Mouse (Mus musculus): ENCODE measurements around the gene Acads. TPM values are rescaled to one million over a fixed set of nuclear protein-coding genes. Genes with fewer than 3 reads are reported as not detected.
"Not testable (repeated sequence)": the region's sequence is repeated elsewhere in the genome, so short reads cannot be mapped to it uniquely, and the experiment has no call there.

The Acads gene
- polyA plus RNA-seq, 1 experiment, result 25.1 TPM

DNA sequence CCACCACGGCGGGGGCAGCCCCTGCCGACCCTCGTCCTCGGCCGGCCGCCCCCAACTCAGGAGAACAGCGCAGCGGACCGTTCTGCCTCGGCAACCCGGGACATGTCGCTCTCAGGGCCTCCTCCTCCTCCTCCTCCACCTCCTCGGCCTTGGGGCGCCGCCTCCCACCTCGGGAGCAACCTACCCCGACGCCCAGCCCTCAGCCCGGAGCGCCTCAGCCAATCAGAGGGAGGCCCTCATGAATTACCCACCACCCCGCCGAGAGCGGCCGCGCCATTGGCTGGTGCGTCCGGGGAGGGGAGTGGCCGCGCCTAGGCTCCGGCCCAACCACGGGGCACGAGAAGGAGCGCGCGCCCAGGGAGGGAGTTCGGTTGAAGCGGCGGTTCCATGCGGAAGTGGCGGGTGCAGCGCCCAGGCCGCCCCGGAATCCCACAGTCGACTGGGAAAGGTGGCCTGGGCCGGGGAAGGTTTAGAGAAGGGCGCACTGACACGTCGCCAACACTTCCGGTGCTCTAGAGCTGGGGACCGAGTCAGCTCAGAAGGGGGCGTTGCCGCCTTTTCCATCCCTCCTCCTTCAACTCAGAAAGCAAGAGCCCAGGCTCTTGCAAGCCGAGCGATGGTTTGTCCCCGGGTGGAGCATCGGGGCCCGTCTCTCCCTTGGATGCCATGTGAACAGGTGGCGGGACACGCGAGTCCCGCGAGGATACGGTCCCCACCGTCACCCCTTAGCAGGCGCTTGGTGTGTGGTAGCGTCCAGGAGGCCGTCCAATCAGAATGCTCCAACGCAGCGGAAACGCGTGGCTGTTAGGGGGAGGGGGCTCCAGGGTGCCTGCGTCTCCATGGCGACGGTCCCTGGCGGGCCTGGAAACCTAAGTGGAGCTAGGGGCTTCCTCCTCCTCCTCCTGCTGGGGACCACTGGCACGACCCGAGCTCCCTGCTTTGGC is 39.2 kb upstream of the Acads start, which contains the start of gene Mlec:
TSS of gene Mlec (minus strand) at position 140 of the 944 bp plus-strand sequence.
- peak; percentile 99 for DNase-seq (ENCODE audit: low read depth)
- TF ChIP-seq POLR2A (IDR thresholded peaks at IDR 0.05; ENCODE audit: borderline replicate concordance, extremely low read depth, insufficient read depth, insufficient read length, poor library complexity, severe bottlenecking), result peak; percentile 90
- peak; percentile 35; the same call in 1 of the 2 replicates for TF ChIP-seq CTCF (IDR thresholded peaks at IDR 0.05; ENCODE audit: borderline replicate concordance, extremely low read depth, insufficient read depth, insufficient read length)

- peak; percentile 17 for DNase-seq (ENCODE audit: low read depth)
- TF ChIP-seq CTCF (IDR thresholded peaks at IDR 0.05; ENCODE audit: borderline replicate concordance, extremely low read depth, insufficient read depth, insufficient read length), result no peak
- no peak for TF ChIP-seq POLR2A (IDR thresholded peaks at IDR 0.05; ENCODE audit: borderline replicate concordance, extremely low read depth, insufficient read depth, insufficient read length, poor library complexity, severe bottlenecking)
Observed at GRCm38 (mm10) chr5:115156933-115157589, 37.9 kb upstream of the Acads start.

DNA sequence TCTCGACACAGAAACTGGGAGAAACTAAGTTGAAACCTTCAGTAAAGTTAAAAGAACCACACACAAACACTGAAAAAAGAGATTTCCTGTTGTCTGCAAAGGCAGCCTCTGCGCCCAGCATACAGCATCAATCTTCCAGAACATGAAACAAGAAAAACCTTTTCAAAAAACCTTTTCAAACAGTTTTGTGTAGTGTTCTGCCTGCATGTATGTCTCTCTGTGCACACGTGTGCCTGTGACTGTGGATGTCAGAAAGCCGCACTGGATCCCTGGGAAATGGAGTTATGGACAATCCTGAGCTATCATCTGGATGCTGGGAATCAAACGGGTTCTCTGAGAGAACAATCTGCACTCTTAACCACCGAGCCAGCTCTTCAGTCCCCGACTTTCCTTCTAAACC is 37.3 kb upstream of the Acads start:
- DNase-seq (ENCODE audit: low read depth), result no peak
- no peak for TF ChIP-seq POLR2A (IDR thresholded peaks at IDR 0.05; ENCODE audit: borderline replicate concordance, extremely low read depth, insufficient read depth, insufficient read length, poor library complexity, severe bottlenecking)

- no peak for DNase-seq (ENCODE audit: low read depth)
- no peak for TF ChIP-seq POLR2A (IDR thresholded peaks at IDR 0.05; ENCODE audit: borderline replicate concordance, extremely low read depth, insufficient read depth, insufficient read length, poor library complexity, severe bottlenecking)
- no peak for TF ChIP-seq CTCF (IDR thresholded peaks at IDR 0.05; ENCODE audit: borderline replicate concordance, extremely low read depth, insufficient read depth, insufficient read length)
Observed at GRCm38 (mm10) chr5:115155831-115156230, 36.7 kb upstream of the Acads start.

DNA sequence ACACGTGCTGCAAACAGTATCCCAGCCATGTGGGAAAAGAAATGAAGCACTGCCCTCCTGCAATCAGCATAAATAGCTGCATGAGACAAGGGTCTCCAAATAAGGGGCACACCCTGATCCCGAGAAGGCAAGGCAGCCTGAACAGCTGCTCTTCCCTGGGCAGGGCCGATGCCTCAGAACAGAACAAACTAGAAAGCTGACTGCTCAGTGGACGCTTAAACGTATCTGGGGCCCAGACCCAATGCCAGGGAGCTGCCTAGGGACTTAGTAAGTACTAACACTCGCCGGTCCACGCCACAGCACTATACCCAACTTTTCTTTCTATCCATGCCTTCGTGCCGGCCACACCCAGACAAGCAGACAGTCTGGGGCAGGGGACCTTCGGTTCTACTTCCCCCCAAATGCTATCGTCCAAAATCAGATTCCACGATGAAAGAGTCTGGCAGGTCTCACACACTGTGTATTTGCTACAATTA is 36.0 kb upstream of the Acads start:
- DNase-seq (ENCODE audit: low read depth), result no peak
- no peak for TF ChIP-seq CTCF (IDR thresholded peaks at IDR 0.05; ENCODE audit: borderline replicate concordance, extremely low read depth, insufficient read depth, insufficient read length)
- no peak for TF ChIP-seq POLR2A (IDR thresholded peaks at IDR 0.05; ENCODE audit: borderline replicate concordance, extremely low read depth, insufficient read depth, insufficient read length, poor library complexity, severe bottlenecking)

DNA sequence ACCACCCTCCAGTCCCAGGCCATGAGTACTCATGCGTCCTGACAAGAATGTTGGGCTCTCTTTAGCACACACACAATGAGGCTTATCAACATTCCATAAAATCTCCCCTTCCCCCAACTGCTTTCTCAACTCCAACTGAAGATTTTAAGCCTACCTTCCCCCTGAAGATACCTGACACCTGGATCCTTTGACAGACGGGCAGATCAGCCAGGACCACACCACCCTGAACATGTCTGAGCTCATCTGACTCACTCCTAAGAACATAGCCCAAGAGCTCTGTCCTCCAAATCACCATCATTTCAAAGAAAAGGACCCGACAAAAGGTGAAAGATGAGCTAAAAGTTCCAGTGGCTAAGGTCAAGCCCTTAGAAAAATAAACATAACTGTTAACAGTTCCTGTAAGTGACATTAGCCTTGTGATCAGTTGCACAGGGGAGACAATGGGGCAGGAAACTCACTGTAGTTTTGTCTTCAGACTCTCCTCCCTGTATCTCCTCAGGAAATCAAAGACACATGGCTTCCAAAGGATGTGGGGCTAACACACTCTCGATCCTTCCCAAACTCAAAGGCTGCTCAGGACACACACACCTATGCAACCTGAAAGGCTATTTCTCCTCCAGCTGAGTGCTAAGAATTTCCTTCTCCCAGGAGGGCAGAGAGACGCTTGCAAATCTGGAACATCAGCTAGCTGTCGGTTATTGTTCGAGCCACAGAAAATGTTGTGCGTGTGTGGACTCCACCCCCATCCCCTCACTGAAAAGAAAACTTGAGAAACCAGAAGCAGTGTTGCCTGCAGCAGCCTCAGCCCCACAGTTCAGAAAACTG is 33.2 kb upstream of the Acads start:
- no peak for DNase-seq (ENCODE audit: low read depth)
- TF ChIP-seq CTCF (IDR thresholded peaks at IDR 0.05; ENCODE audit: borderline replicate concordance, extremely low read depth, insufficient read depth, insufficient read length), result no peak
- no peak for TF ChIP-seq POLR2A (IDR thresholded peaks at IDR 0.05; ENCODE audit: borderline replicate concordance, extremely low read depth, insufficient read depth, insufficient read length, poor library complexity, severe bottlenecking)

GRCm38 (mm10) chr5:115151457-115151856 is 32.3 kb upstream of the Acads start:
- TF ChIP-seq CTCF (IDR thresholded peaks at IDR 0.05; ENCODE audit: borderline replicate concordance, extremely low read depth, insufficient read depth, insufficient read length), result no peak
- no peak for TF ChIP-seq POLR2A (IDR thresholded peaks at IDR 0.05; ENCODE audit: borderline replicate concordance, extremely low read depth, insufficient read depth, insufficient read length, poor library complexity, severe bottlenecking)
- no peak for DNase-seq (ENCODE audit: low read depth)

- DNase-seq (ENCODE audit: low read depth), result no peak
- no peak for TF ChIP-seq CTCF (IDR thresholded peaks at IDR 0.05; ENCODE audit: borderline replicate concordance, extremely low read depth, insufficient read depth, insufficient read length)
- no peak for TF ChIP-seq POLR2A (IDR thresholded peaks at IDR 0.05; ENCODE audit: borderline replicate concordance, extremely low read depth, insufficient read depth, insufficient read length, poor library complexity, severe bottlenecking)
Observed at GRCm38 (mm10) chr5:115150991-115151390, 31.8 kb upstream of the Acads start.

GRCm38 (mm10) chr5:115149675-115150459 is 30.7 kb upstream of the Acads start:
- TF ChIP-seq POLR2A (IDR thresholded peaks at IDR 0.05; ENCODE audit: borderline replicate concordance, extremely low read depth, insufficient read depth, insufficient read length, poor library complexity, severe bottlenecking) (no peak), CTCF (IDR thresholded peaks at IDR 0.05; ENCODE audit: borderline replicate concordance, extremely low read depth, insufficient read depth, insufficient read length) (no peak)
- no peak for DNase-seq (ENCODE audit: low read depth)

- DNase-seq (ENCODE audit: low read depth), result not testable (repeated sequence)
Observed at GRCm38 (mm10) chr5:115148872-115149271, 29.7 kb upstream of the Acads start.
